Mouse (Mus musculus) liver, embryonic 12.5 days (tissue): ENCODE measurements around the gene Scgb1c1. TPM values are rescaled to one million over a fixed set of nuclear protein-coding genes. Genes with fewer than 3 reads are reported as not detected.
"Not testable (repeated sequence)": the region's sequence is repeated elsewhere in the genome, so short reads cannot be mapped to it uniquely, and the experiment has no call there.

Experiments used
- ATAC-seq: fragments of 200-750 bp; cut with Nextera tagmentation; 2 replicates; pipeline ENCODE4 v1.8.0; 2017; ENCODE audit warnings: moderate number of reproducible peaks, mild to moderate bottlenecking, moderate library complexity
- H3K27ac ChIP-seq: fragments of 300-500 bp; sonication (generic); 2 replicates; pipeline ENCODE4 v1.5.1; 2016; ENCODE audit warnings: mild to moderate bottlenecking
- H3K27me3 ChIP-seq: fragments of 300-500 bp; sonication (generic); replicated peaks from 2 replicates; pipeline ENCODE4 v1.6.1; 2016; ENCODE audit warnings: mild to moderate bottlenecking, moderate library complexity
- H3K36me3 ChIP-seq: fragments of 300-500 bp; sonication (generic); 2 replicates; pipeline ENCODE4 v1.6.1; 2016; ENCODE audit warnings: mild to moderate bottlenecking, moderate library complexity
- H3K4me1 ChIP-seq: fragments of 300-500 bp; sonication (generic); 2 replicates; pipeline ENCODE4 v1.6.1; 2016
- H3K4me2 ChIP-seq: fragments of 300-500 bp; sonication (generic); 2 replicates; pipeline ENCODE4 v1.6.1; 2016; ENCODE audit warnings: mild to moderate bottlenecking, moderate library complexity
- H3K4me3 ChIP-seq: fragments of 300-500 bp; sonication (generic); 2 replicates; pipeline ENCODE4 v1.5.1; 2016; ENCODE audit warnings: mild to moderate bottlenecking, moderate library complexity
- H3K9ac ChIP-seq: fragments of 300-500 bp; sonication (generic); 2 replicates; pipeline ENCODE4 v1.6.1; 2016; ENCODE audit warnings: mild to moderate bottlenecking, moderate library complexity
- H3K9me3 ChIP-seq: fragments of 300-500 bp; sonication (generic); replicated peaks from 2 replicates; pipeline ENCODE4 v1.6.1; 2016; ENCODE audit warnings: mild to moderate bottlenecking, moderate library complexity
- WGBS: fragments of 180-500 bp; shearing (Covaris S2); methylation state at CpG from one replicate; pipeline ENCODE4 v1.1.7; 2016; ENCODE audit not compliant: insufficient replicate concordance; 5-methylcytosine and 5-hydroxymethylcytosine counted together
- polyA plus RNA-seq: library from polyadenylated mRNA; unstranded; fragments of >200 nt; fragmentation: Nextera tagmentation; extraction: Ambion mirVana; gene quantifications from 2 replicates; pipeline ENCODE4 v1.2.1, GENCODE M21; 2016

The Scgb1c1 gene
- polyA plus RNA-seq, 1 experiment from 2014 or later = not detected

- Histone ChIP-seq H3K4me1 (peaks cover 28% of the 10 kb centered on the region), H3K36me3 (peaks cover 71% of the 10 kb centered on the region), H3K4me3 (no peak overlapping the region), H3K9ac (no peak overlapping the region), H3K9me3 (no peaks in the 10 kb centered on the region), H3K27ac (no peak overlapping the region), H3K4me2 (no peak overlapping the region), H3K27me3 (no peaks in the 10 kb centered on the region)
- ATAC-seq = no peak
- 63% methylated on average over 6 of the region's 6 CpGs for WGBS
These were observed 14.7 kb downstream of the Scgb1c1 start for GRCm38 (mm10) chr7:140859997-140860396.

- Histone ChIP-seq H3K36me3 (peaks cover 76% of the 10 kb centered on the region), H3K4me3 (no peak overlapping the region), H3K27me3 (no peaks in the 10 kb centered on the region), H3K27ac (no peak overlapping the region), H3K4me1 (peaks cover 22% of the 10 kb centered on the region), H3K9ac (no peak overlapping the region), H3K4me2 (no peak overlapping the region), H3K9me3 (no peaks in the 10 kb centered on the region)
- 82% methylated on average over 5 of the region's 5 CpGs for WGBS
- no peak for ATAC-seq
These were observed 15.4 kb downstream of the Scgb1c1 start for GRCm38 (mm10) chr7:140860728-140861127.

- no peaks in the 10 kb centered on the region for H3K4me1 ChIP-seq
- no peak overlapping the region for H3K4me3 ChIP-seq
- no peaks in the 10 kb centered on the region for H3K9me3 ChIP-seq
- peaks cover 92% of the 10 kb centered on the region for H3K36me3 ChIP-seq
- no peak overlapping the region for H3K9ac ChIP-seq
- H3K27me3 ChIP-seq = no peaks in the 10 kb centered on the region
- WGBS = 84% methylated on average over 12 of the region's 12 CpGs
- ATAC-seq = no peak
- H3K4me2 ChIP-seq = no peak overlapping the region
- H3K27ac ChIP-seq = no peak overlapping the region
These were observed 19.4 kb downstream of the Scgb1c1 start for GRCm38 (mm10) chr7:140864761-140865160.

- H3K27ac ChIP-seq = 0 out of 2 replicates have a peak overlapping the region, but pooled peaks have one; percentile 7
- WGBS = 42% methylated on average over 4 of the region's 4 CpGs
- ATAC-seq = no peak
These were observed 28.9 kb downstream of the Scgb1c1 start for GRCm38 (mm10) chr7:140874224-140874623.

GRCm38 (mm10) chr7:140877364-140877763, 32.0 kb downstream of the Scgb1c1 start:
- Histone ChIP-seq H3K9me3 (no peaks in the 10 kb centered on the region), H3K9ac (no peak overlapping the region), H3K4me3 (no peak overlapping the region), H3K4me1 (peaks cover 33% of the 10 kb centered on the region), H3K27ac (no peak overlapping the region), H3K27me3 (no peaks in the 10 kb centered on the region), H3K4me2 (no peak overlapping the region), H3K36me3 (peaks cover 50% of the 10 kb centered on the region)
- ATAC-seq = no peak
- 68% methylated on average over 6 of the region's 6 CpGs for WGBS

More at GRCm38 (mm10) chr7:140874224-140874623, 28.9 kb downstream of the Scgb1c1 start:
- Histone ChIP-seq H3K4me1 (peaks cover 12% of the 10 kb centered on the region), H3K4me3 (no peak overlapping the region), H3K4me2 (no peak overlapping the region), H3K9ac (no peak overlapping the region), H3K9me3 (no peaks in the 10 kb centered on the region), H3K27me3 (no peaks in the 10 kb centered on the region), H3K36me3 (peaks cover 76% of the 10 kb centered on the region)

- no peaks in the 10 kb centered on the region for H3K27me3 ChIP-seq
- H3K36me3 ChIP-seq = peaks cover 47% of the 10 kb centered on the region
- peak overlapping the region; percentile 51; the same call in 1 of the 2 replicates for H3K27ac ChIP-seq
- H3K4me2 ChIP-seq = peak overlapping the region; percentile 91
- peaks cover 46% of the 10 kb centered on the region for H3K4me1 ChIP-seq
- WGBS = 36% methylated on average over 7 of the region's 7 CpGs
- peak overlapping the region; percentile 16; the same call in 1 of the 2 replicates for H3K4me3 ChIP-seq
- H3K9ac ChIP-seq = no peak overlapping the region
- H3K9me3 ChIP-seq = no peaks in the 10 kb centered on the region
- no peak for ATAC-seq
These were observed 34.0 kb downstream of the Scgb1c1 start for GRCm38 (mm10) chr7:140879355-140879754.

- peaks cover 43% of the 10 kb centered on the region for H3K4me1 ChIP-seq
- WGBS = 71% methylated on average over 3 of the region's 3 CpGs
- H3K4me3 ChIP-seq = peak overlapping the region; percentile 99
- H3K27me3 ChIP-seq = no peaks in the 10 kb centered on the region
- peaks cover 48% of the 10 kb centered on the region for H3K36me3 ChIP-seq
- H3K4me2 ChIP-seq = peak overlapping the region; percentile 91
- no peak for ATAC-seq
- peak overlapping the region; percentile 69 for H3K27ac ChIP-seq
- peak overlapping the region; percentile 88 for H3K9ac ChIP-seq
- no peaks in the 10 kb centered on the region for H3K9me3 ChIP-seq
These were observed 35.1 kb downstream of the Scgb1c1 start for GRCm38 (mm10) chr7:140880419-140880818.

GRCm38 (mm10) chr7:140880865-140881515, 35.6 kb downstream of the Scgb1c1 start:
- no peaks in the 10 kb centered on the region for H3K27me3 ChIP-seq
- H3K4me2 ChIP-seq = peak overlapping the region; percentile 91
- H3K9ac ChIP-seq = peak overlapping the region; percentile 88
- H3K36me3 ChIP-seq = peaks cover 49% of the 10 kb centered on the region
- peaks cover 43% of the 10 kb centered on the region for H3K4me1 ChIP-seq
- H3K9me3 ChIP-seq = no peaks in the 10 kb centered on the region
- no peak for ATAC-seq
- H3K27ac ChIP-seq = peak overlapping the region; percentile 90
- 8% methylated on average over 8 of the region's 8 CpGs for WGBS
- H3K4me3 ChIP-seq = peak overlapping the region; percentile 99

GRCm38 (mm10) chr7:140881696-140882468, 36.5 kb downstream of the Scgb1c1 start, which contains the start of the genes Psmd13 and Sirt3:
Gene Psmd13, plus strand, starts transcription at chr7:140881968.
Gene Sirt3, minus strand, starts transcription at chr7:140882309.
- peak within 1 kb of the TSS; percentile 91 for H3K4me2 ChIP-seq
- ATAC-seq = peak; percentile 92
- peak within 1 kb of the TSS; percentile 90 for H3K27ac ChIP-seq
- no peaks in the 10 kb centered on the region for H3K27me3 ChIP-seq
- under 1% methylated on average over 59 of the region's 59 CpGs for WGBS
- no peaks in the 10 kb centered on the region for H3K9me3 ChIP-seq
- peak within 1 kb of the TSS; percentile 99 for H3K4me3 ChIP-seq
- peaks cover 43% of the 10 kb centered on the region for H3K4me1 ChIP-seq
- peak within 1 kb of the TSS; percentile 88 for H3K9ac ChIP-seq
- peaks cover 49% of the 10 kb centered on the region for H3K36me3 ChIP-seq

GRCm38 (mm10) chr7:140882469-140882803, 37.1 kb downstream of the Scgb1c1 start:
- H3K27ac ChIP-seq = peak overlapping the region; percentile 90
- no peaks in the 10 kb centered on the region for H3K27me3 ChIP-seq
- no peaks in the 10 kb centered on the region for H3K9me3 ChIP-seq
- peak overlapping the region; percentile 91 for H3K4me2 ChIP-seq
- peak overlapping the region; percentile 99 for H3K4me3 ChIP-seq
- H3K4me1 ChIP-seq = peaks cover 43% of the 10 kb centered on the region
- H3K36me3 ChIP-seq = peaks cover 49% of the 10 kb centered on the region
- WGBS = 1% methylated on average over 12 of the region's 12 CpGs
- ATAC-seq = peak; percentile 44
- H3K9ac ChIP-seq = peak overlapping the region; percentile 88

GRCm38 (mm10) chr7:140890636-140891035, 45.3 kb downstream of the Scgb1c1 start:
- not testable (repeated sequence) for ATAC-seq, H3K9ac ChIP-seq, H3K9me3 ChIP-seq, H3K4me2 ChIP-seq, H3K27ac ChIP-seq, H3K4me1 ChIP-seq, H3K27me3 ChIP-seq, H3K4me3 ChIP-seq
- H3K36me3 ChIP-seq = peaks cover 87% of the 10 kb centered on the region
- 96% methylated on average over 16 of the region's 16 CpGs for WGBS

GRCm38 (mm10) chr7:140894031-140894430, 48.7 kb downstream of the Scgb1c1 start:
- no peak overlapping the region for H3K4me3 ChIP-seq
- no peak overlapping the region for H3K27ac ChIP-seq
- WGBS = 86% methylated on average over 7 of the region's 7 CpGs
- H3K9me3 ChIP-seq = no peaks in the 10 kb centered on the region
- H3K36me3 ChIP-seq = peaks cover 87% of the 10 kb centered on the region
- no peak overlapping the region for H3K9ac ChIP-seq
- no peak overlapping the region for H3K4me2 ChIP-seq
- no peaks in the 10 kb centered on the region for H3K4me1 ChIP-seq
- ATAC-seq = no peak
- H3K27me3 ChIP-seq = no peaks in the 10 kb centered on the region
